In genomic region chr6:133975951-133976350, GRCm38 (mm10) we compare ENCODE assay signal across 26 mouse cellular contexts.
"Had no signal": no experiment of that assay in that cellular context is flagged by ENCODE, and none has a peak within 500 bp of the region (broad histone marks: within the 10 kb centered on the region; RNA-seq: fewer than 3 reads in every experiment).

No protein-coding gene starts in this region.

- H3K36me3 ChIP-seq: embryonic facial prominence, embryonic 10.5 days; embryonic facial prominence, embryonic 12.5 days; embryonic facial prominence, embryonic 13.5 days; embryonic facial prominence, embryonic 15.5 days; forebrain, embryonic 10.5 days; forebrain, embryonic 12.5 days; forebrain, embryonic 15.5 days had no signal

- H3K9me3 ChIP-seq: embryonic facial prominence, embryonic 10.5 days; embryonic facial prominence, embryonic 12.5 days; embryonic facial prominence, embryonic 13.5 days; embryonic facial prominence, embryonic 15.5 days; forebrain, embryonic 10.5 days; forebrain, embryonic 12.5 days; forebrain, embryonic 13.5 days; forebrain, embryonic 15.5 days had no signal

- H3K4me1 ChIP-seq: embryonic facial prominence, embryonic 10.5 days; embryonic facial prominence, embryonic 12.5 days; embryonic facial prominence, embryonic 13.5 days; embryonic facial prominence, embryonic 15.5 days; forebrain, embryonic 10.5 days; forebrain, embryonic 12.5 days; forebrain, embryonic 13.5 days; forebrain, embryonic 15.5 days had no signal

- H3K4me3 ChIP-seq: embryonic facial prominence, embryonic 10.5 days; embryonic facial prominence, embryonic 12.5 days; embryonic facial prominence, embryonic 13.5 days; embryonic facial prominence, embryonic 15.5 days; erythroblast, embryonic 14.5 days; forebrain, embryonic 10.5 days; forebrain, embryonic 12.5 days; forebrain, embryonic 13.5 days; forebrain, embryonic 15.5 days; gastrocnemius, adult 2 months; heart, adult 2 months had no signal

- H3K27ac ChIP-seq: embryonic facial prominence, embryonic 10.5 days; embryonic facial prominence, embryonic 12.5 days; embryonic facial prominence, embryonic 13.5 days; embryonic facial prominence, embryonic 15.5 days; forebrain, embryonic 10.5 days; forebrain, embryonic 12.5 days; forebrain, embryonic 13.5 days; forebrain, embryonic 15.5 days; gastrocnemius, adult 2 months; heart, adult 2 months had no signal

- DNase-seq: cerebellum, adult 2 months; cerebellum, adult 8-10 months; cerebellum, adult 9-10 months; cerebellum, adult 9-11 months; cerebellum, postnatal 10 days; cerebellum, postnatal 14 days; cerebellum, postnatal 25 days; cerebellum, postnatal 36 days; embryo, embryonic 11 days; forebrain, postnatal 0 days; gastrocnemius, adult 2 months; gastrocnemius, postnatal 10 days; gastrocnemius, postnatal 14 days; gastrocnemius, postnatal 25 days; gastrocnemius, postnatal 36 days; heart, adult 18-20 months; heart, adult 2 months had no signal

- H3K27me3 ChIP-seq: embryonic facial prominence, embryonic 12.5 days; embryonic facial prominence, embryonic 13.5 days; embryonic facial prominence, embryonic 15.5 days; forebrain, embryonic 12.5 days; forebrain, embryonic 13.5 days; forebrain, embryonic 15.5 days had no signal
